Mouse (Mus musculus): ENCODE measurements around the gene Vmn2r87.
"Not testable (repeated sequence)": the region's sequence is repeated elsewhere in the genome, so short reads cannot be mapped to it uniquely, and the experiment has no call there.

The Vmn2r87 gene

GRCm38 (mm10) chr10:130497296-130497695, at the start of gene Vmn2r87:
Gene Vmn2r87, minus strand, starts transcription at chr10:130497396.
- DNase-seq, result no peak

GRCm38 (mm10) chr10:130544331-130544730, 47.1 kb upstream of the Vmn2r87 start:
- DNase-seq, result not testable (repeated sequence)

GRCm38 (mm10) chr10:130541931-130542691, 44.9 kb upstream of the Vmn2r87 start:
- DNase-seq, result peak; percentile 76

- peak; percentile 50 for DNase-seq
Observed at GRCm38 (mm10) chr10:130536101-130536500, 38.9 kb upstream of the Vmn2r87 start.

- DNase-seq, result no peak
Observed at GRCm38 (mm10) chr10:130527926-130528325, 30.7 kb upstream of the Vmn2r87 start.

- no peak for DNase-seq
Observed at GRCm38 (mm10) chr10:130470311-130470760, 26.9 kb downstream of the Vmn2r87 start.

- not testable (repeated sequence) for DNase-seq
Observed at GRCm38 (mm10) chr10:130455950-130456349, 41.2 kb downstream of the Vmn2r87 start, which contains the start of gene Vmn2r86. Gene Vmn2r86, minus strand, starts transcription at chr10:130456050.

GRCm38 (mm10) chr10:130444776-130445175, 52.4 kb downstream of the Vmn2r87 start:
- no peak for DNase-seq

GRCm38 (mm10) chr10:130434185-130434898, 62.9 kb downstream of the Vmn2r87 start:
- not testable (repeated sequence) for DNase-seq

- not testable (repeated sequence) for DNase-seq
Observed at GRCm38 (mm10) chr10:130429603-130430002, 67.6 kb downstream of the Vmn2r87 start, which contains the start of gene Vmn2r85. Gene Vmn2r85, minus strand, starts transcription at chr10:130429703.

GRCm38 (mm10) chr10:130422368-130422767, 74.8 kb downstream of the Vmn2r87 start:
- DNase-seq, result not testable (repeated sequence)
